Comparison of ENCODE assay signal across 32 mouse cellular contexts in the genomic region with DNA sequence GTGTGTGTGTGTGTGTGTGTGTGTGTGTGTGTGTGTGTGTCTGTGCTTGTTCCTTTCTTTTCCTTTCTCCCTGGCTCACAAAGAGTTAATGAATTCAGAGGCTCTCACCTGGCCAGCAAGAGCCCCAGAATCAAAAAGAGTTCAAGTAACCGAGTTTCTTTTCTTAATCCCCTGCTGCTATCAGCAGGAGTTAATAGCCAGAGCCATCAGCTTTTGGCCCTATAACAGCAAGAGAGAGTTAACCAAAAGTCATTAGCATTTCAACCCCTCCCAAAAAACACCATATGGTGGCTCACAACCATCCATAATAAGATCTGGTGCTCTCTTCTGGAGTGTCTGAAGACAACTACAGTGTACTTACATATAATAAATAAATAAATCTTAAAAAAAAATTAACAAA.
"Had no signal": no experiment of that assay in that cellular context is flagged by ENCODE, and none has a peak within 500 bp of the region (broad histone marks: within the 10 kb centered on the region; RNA-seq: fewer than 3 reads in every experiment).

No protein-coding gene starts in this region.

- H3K4me3 ChIP-seq: heart, embryonic 13.5 days; heart, embryonic 15.5 days; hindbrain, embryonic 10.5 days; hindbrain, embryonic 12.5 days; hindbrain, embryonic 13.5 days; hindbrain, embryonic 15.5 days; intestine, embryonic 15.5 days; kidney, embryonic 15.5 days; left cerebral cortex, adult 2 months had no signal

- DNase-seq: heart, postnatal 10 days; heart, postnatal 14 days; heart, postnatal 36 days; heart, postnatal 4 days; kidney, adult 11 months; kidney, adult 18-20 months; kidney, adult 2 months; kidney, adult 8-10 months; kidney, adult 9 months; kidney, postnatal 10 days; kidney, postnatal 14 days; kidney, postnatal 25 days; kidney, postnatal 36 days; kidney, postnatal 4 days; layer of hippocampus, adult 9-11 months; layer of hippocampus, postnatal 36 days had no signal

- H3K9me3 ChIP-seq: heart, embryonic 13.5 days; heart, embryonic 15.5 days; hindbrain, embryonic 10.5 days; hindbrain, embryonic 12.5 days; hindbrain, embryonic 13.5 days; hindbrain, embryonic 15.5 days; intestine, embryonic 15.5 days; kidney, embryonic 15.5 days had no signal

- H3K4me1 ChIP-seq: hindbrain, embryonic 10.5 days; hindbrain, embryonic 12.5 days; hindbrain, embryonic 13.5 days; hindbrain, embryonic 15.5 days; intestine, embryonic 15.5 days; kidney, embryonic 15.5 days had no signal

- H3K36me3 ChIP-seq: heart, embryonic 13.5 days; heart, embryonic 15.5 days; hindbrain, embryonic 10.5 days; hindbrain, embryonic 12.5 days; hindbrain, embryonic 13.5 days; hindbrain, embryonic 15.5 days; intestine, embryonic 15.5 days; kidney, embryonic 15.5 days had no signal

- H3K27me3 ChIP-seq: heart, embryonic 13.5 days; heart, embryonic 15.5 days; hindbrain, embryonic 12.5 days; hindbrain, embryonic 13.5 days; hindbrain, embryonic 15.5 days; intestine, embryonic 15.5 days; kidney, embryonic 15.5 days had no signal

- H3K4me2 ChIP-seq: heart, embryonic 11.5 days; heart, embryonic 15.5 days; hindbrain, embryonic 12.5 days; hindbrain, embryonic 13.5 days; hindbrain, embryonic 14.5 days; hindbrain, embryonic 15.5 days; intestine, embryonic 15.5 days; kidney, embryonic 15.5 days had no signal

- ATAC-seq: hindbrain, embryonic 16.5 days; hindbrain, postnatal 0 days; inflammation-experienced regulatory T-cells, adult 6 months; intestine, embryonic 15.5 days; intestine, postnatal 0 days had no signal

- H3K9ac ChIP-seq: heart, embryonic 13.5 days; heart, embryonic 15.5 days; hindbrain, embryonic 12.5 days; hindbrain, embryonic 13.5 days; hindbrain, embryonic 14.5 days; hindbrain, embryonic 15.5 days; intestine, embryonic 15.5 days; kidney, embryonic 15.5 days had no signal

- H3K27ac ChIP-seq: hindbrain, embryonic 10.5 days; hindbrain, embryonic 12.5 days; hindbrain, embryonic 13.5 days; hindbrain, embryonic 14.5 days; hindbrain, embryonic 15.5 days; hindbrain, postnatal 0 days; intestine, embryonic 15.5 days; kidney, embryonic 15.5 days; kidney, postnatal 0 days; left cerebral cortex, adult 2 months had no signal
